Mouse (Mus musculus) heart, embryonic 11.5 days (tissue): Measurements from ENCODE around the gene Gm16181. TPM values are rescaled to one million over a fixed set of nuclear protein-coding genes. Genes with fewer than 3 reads are reported as not detected.

Experiments used
- ATAC-seq: fragments of 200-750 bp; cut with Nextera tagmentation; replicated peaks from 2 replicates; pipeline ENCODE4 v1.8.0; 2017; ENCODE audit warnings: moderate library complexity; ENCODE audit not compliant: insufficient number of reproducible peaks, low FRiP score, low TSS enrichment
- H3K27ac ChIP-seq: fragments of 300-500 bp; sonication (generic); 2 replicates; pipeline ENCODE4 v1.5.1; 2014; ENCODE audit warnings: mild to moderate bottlenecking, low read depth, low read length
- H3K27me3 ChIP-seq: fragments of 300-500 bp; sonication (generic); 2 replicates; pipeline ENCODE4 v1.6.1; 2014; ENCODE audit warnings: mild to moderate bottlenecking, low read length, mixed read lengths; ENCODE audit not compliant: control insufficient read depth, insufficient read depth
- H3K36me3 ChIP-seq: fragments of 300-500 bp; sonication (generic); 2 replicates; pipeline ENCODE4 v1.6.1; 2014; ENCODE audit warnings: mild to moderate bottlenecking, low read length, moderate library complexity, mixed read lengths; ENCODE audit not compliant: control insufficient read depth, insufficient read depth
- H3K4me1 ChIP-seq: fragments of 300-500 bp; sonication (generic); 2 replicates; pipeline ENCODE4 v1.6.1; 2014; ENCODE audit warnings: low read length; ENCODE audit not compliant: control insufficient read depth, insufficient read depth
- H3K4me2 ChIP-seq: fragments of 300-500 bp; sonication (generic); 2 replicates; pipeline ENCODE4 v1.6.1; 2014; ENCODE audit warnings: mild to moderate bottlenecking, moderate library complexity
- H3K4me3 ChIP-seq: fragments of 300-500 bp; sonication (generic); 2 replicates; pipeline ENCODE4 v1.5.1; 2014; ENCODE audit warnings: low read depth, low read length
- H3K9ac ChIP-seq: fragments of 300-500 bp; sonication (generic); 2 replicates; pipeline ENCODE4 v1.6.1; 2014; ENCODE audit warnings: mild to moderate bottlenecking, low read depth, low read length, moderate library complexity
- H3K9me3 ChIP-seq: fragments of 300-500 bp; sonication (generic); replicated peaks from 2 replicates; pipeline ENCODE4 v1.6.1; 2016; ENCODE audit warnings: low read length; ENCODE audit not compliant: control insufficient read depth
- WGBS: fragments of 180-500 bp; shearing (Covaris S2); extraction: QIAGEN DNeasy Blood & Tissue Kit; methylation state at CpG from one replicate; pipeline ENCODE4 v1.1.7; 2014; ENCODE audit not compliant: insufficient replicate concordance; 5-methylcytosine and 5-hydroxymethylcytosine counted together
- polyA plus RNA-seq: library from polyadenylated mRNA; unstranded; fragments of >200 nt; fragmentation: Nextera tagmentation; extraction: Ambion mirVana; gene quantifications from 2 replicates; pipeline ENCODE4 v1.2.1, GENCODE M21; 2014

Gene Gm16181
- polyA plus RNA-seq, 1 experiment from 2014 or later = 0.44 TPM

DNA sequence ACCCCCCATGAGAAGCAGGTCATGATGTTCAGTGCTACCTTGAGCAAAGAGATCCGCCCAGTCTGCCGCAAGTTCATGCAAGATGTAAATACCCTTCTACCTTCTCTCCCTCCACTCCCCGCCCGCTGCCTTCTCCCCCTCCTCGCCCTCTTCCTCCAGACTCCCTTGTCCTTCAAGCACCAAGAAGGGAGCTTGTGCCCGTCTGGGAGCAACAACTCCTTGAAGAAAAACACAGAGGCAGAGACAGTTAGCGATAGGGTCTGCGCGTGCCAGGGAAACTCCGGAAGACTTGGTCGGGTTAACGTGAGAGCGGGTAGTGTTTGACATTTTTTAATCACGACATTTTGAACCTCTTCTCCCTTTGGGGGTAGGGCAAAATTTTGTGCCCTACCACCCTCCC is 28.4 kb downstream of the Gm16181 start:
- no peak overlapping the region for H3K27ac ChIP-seq
- no peak overlapping the region for H3K4me3 ChIP-seq
- no peak overlapping the region for H3K9ac ChIP-seq
- no peak for ATAC-seq
- H3K9me3 ChIP-seq = no peaks in the 10 kb centered on the region
- H3K36me3 ChIP-seq = peaks cover 82% of the 10 kb centered on the region
- H3K4me2 ChIP-seq = no peak overlapping the region
- WGBS = 90% methylated on average over 14 of the region's 14 CpGs
- H3K4me1 ChIP-seq = peaks cover 20% of the 10 kb centered on the region
- H3K27me3 ChIP-seq = no peaks in the 10 kb centered on the region

DNA sequence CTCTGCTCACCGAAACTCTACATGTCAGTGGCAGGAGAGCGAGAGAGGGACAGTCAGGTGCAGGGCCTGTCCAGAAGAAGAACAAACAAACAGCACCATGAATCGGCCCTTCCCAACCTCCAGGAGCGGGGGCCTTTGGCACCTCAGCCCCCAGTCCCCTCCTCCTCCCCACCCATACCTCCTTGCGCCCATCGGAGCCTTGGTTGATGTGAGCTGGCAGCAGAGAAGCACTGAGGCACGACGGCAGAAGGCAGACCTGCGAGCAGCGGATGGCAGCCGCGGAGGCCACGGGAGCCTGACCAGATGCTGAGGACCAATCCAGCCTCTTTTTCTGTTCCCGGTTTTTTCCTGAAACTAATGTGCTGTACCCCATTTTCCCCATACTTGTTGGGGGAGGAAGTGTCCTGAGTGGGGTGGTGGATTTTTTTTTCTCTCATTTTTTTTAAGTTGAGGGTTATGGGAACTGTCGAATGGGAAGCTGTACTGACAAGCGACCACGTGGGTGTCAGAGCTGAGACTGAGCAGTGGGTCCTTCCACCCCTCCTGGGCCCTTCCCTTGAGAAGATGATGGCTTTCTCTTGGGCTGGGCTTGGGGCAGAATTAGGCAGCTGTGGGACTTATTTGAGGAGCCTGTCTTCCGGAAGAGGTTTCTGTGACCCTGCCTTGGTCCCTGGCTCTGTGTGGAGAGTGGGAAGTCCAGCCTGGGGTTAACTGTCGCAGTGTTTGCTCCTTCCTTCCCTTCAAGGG is 29.0 kb downstream of the Gm16181 start:
- H3K9ac ChIP-seq = no peak overlapping the region
- H3K4me3 ChIP-seq = no peak overlapping the region
- no peak overlapping the region for H3K27ac ChIP-seq
- peaks cover 80% of the 10 kb centered on the region for H3K36me3 ChIP-seq
- H3K9me3 ChIP-seq = no peaks in the 10 kb centered on the region
- 93% methylated on average over 19 of the region's 19 CpGs for WGBS
- ATAC-seq = no peak
- H3K4me1 ChIP-seq = peaks cover 13% of the 10 kb centered on the region
- H3K4me2 ChIP-seq = no peak overlapping the region
- no peaks in the 10 kb centered on the region for H3K27me3 ChIP-seq

DNA sequence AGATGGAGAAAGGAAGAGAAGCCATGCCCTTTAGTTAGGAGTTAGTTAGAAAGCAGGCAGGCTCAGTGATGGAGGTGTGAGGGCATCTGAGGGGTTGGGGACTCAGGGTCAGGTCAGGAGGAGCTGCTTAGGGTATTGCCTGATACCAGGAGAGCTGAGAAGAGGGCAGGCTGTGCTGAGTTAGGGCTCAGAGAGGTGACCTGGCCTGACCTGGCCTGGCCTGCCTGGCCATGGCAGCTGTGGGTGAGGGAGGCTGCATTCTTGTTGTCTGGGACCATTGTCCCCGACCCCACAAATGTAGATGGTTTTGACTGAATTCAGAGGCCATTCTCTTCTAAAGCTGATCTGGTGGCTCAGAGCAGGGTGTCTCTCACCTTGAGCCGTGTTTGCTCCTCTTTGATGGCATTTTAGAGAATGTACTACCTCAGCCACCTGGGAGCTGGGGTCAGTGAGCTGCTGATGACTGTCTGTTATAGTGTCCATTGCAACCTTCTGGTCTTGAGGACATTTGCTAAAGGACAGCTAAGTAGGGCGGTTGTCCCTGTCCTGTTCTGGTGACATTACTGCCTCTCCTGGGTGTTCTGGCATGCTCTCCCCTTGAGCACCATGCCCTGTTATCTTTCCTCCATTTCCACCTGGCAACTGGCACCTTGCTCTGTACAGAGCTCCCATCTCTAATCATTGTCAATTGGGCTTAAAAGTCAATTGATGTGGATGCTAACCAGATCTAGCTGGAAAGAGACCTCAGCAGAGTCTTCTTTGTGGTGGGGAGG is 29.9 kb downstream of the Gm16181 start:
- no peak overlapping the region for H3K4me3 ChIP-seq
- H3K36me3 ChIP-seq = peaks cover 71% of the 10 kb centered on the region
- H3K9ac ChIP-seq = 0 out of 2 replicates have a peak overlapping the region, but pooled peaks have one; percentile 10
- H3K27ac ChIP-seq = no peak overlapping the region
- no peaks in the 10 kb centered on the region for H3K27me3 ChIP-seq
- 91% methylated on average over 3 of the region's 3 CpGs for WGBS
- peaks cover 5% of the 10 kb centered on the region for H3K4me1 ChIP-seq
- H3K9me3 ChIP-seq = no peaks in the 10 kb centered on the region
- ATAC-seq = no peak
- H3K4me2 ChIP-seq = no peak overlapping the region

DNA sequence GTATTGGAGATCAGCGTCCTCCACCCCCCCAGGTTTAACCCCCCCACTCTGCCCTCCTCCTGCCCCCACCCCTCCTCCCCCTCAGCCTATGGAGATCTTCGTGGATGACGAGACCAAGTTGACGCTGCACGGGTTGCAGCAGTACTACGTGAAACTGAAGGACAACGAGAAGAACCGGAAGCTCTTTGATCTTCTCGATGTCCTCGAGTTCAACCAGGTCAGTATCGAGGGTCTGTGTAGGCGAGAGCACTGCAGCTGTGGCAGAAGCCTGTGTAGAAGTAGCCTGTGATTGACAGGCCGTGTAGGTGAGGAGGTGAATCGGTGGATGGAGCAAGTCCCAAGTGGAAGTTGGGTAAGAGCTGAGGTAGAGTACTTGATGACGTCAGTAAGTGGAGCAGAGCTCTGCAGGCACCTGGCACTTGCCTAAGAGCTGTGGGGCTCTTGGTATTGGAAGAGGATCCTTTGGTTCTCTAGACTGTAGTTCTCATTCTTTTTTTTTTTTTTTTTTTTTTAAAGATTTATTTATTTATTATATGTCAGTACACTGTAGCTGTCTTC is 30.6 kb downstream of the Gm16181 start:
- ATAC-seq = no peak
- H3K4me3 ChIP-seq = no peak overlapping the region
- WGBS = 83% methylated on average over 15 of the region's 15 CpGs
- H3K4me1 ChIP-seq = no peaks in the 10 kb centered on the region
- H3K9me3 ChIP-seq = no peaks in the 10 kb centered on the region
- no peaks in the 10 kb centered on the region for H3K27me3 ChIP-seq
- H3K36me3 ChIP-seq = peaks cover 64% of the 10 kb centered on the region
- H3K4me2 ChIP-seq = no peak overlapping the region
- no peak overlapping the region for H3K27ac ChIP-seq
- no peak overlapping the region for H3K9ac ChIP-seq

DNA sequence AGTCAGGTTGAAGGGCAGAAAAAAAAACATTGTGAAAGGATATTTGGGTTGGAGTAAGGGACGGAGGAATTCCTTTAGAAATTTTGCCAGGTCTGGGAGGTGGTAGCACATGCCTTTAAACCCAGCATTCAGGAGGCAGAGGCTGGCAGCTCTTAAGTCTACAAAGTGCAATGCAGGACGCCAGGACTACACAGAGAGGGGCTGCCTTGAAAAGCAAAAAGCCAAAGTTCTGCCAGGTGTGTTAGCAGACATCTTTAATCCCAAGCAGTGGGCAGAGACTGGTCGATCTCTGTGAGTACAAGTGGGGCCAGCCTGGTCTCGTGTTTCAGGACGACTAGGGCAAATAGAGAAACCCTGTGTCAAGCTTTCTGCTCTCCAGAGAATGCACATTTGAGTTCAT is 31.3 kb downstream of the Gm16181 start:
- Histone ChIP-seq H3K36me3 (peaks cover 57% of the 10 kb centered on the region), H3K4me3 (no peak overlapping the region), H3K9me3 (no peaks in the 10 kb centered on the region), H3K4me1 (no peaks in the 10 kb centered on the region), H3K27me3 (no peaks in the 10 kb centered on the region), H3K4me2 (no peak overlapping the region), H3K27ac (no peak overlapping the region), H3K9ac (no peak overlapping the region)
- WGBS = 86% methylated on average over 5 of the region's 5 CpGs
- ATAC-seq = no peak

DNA sequence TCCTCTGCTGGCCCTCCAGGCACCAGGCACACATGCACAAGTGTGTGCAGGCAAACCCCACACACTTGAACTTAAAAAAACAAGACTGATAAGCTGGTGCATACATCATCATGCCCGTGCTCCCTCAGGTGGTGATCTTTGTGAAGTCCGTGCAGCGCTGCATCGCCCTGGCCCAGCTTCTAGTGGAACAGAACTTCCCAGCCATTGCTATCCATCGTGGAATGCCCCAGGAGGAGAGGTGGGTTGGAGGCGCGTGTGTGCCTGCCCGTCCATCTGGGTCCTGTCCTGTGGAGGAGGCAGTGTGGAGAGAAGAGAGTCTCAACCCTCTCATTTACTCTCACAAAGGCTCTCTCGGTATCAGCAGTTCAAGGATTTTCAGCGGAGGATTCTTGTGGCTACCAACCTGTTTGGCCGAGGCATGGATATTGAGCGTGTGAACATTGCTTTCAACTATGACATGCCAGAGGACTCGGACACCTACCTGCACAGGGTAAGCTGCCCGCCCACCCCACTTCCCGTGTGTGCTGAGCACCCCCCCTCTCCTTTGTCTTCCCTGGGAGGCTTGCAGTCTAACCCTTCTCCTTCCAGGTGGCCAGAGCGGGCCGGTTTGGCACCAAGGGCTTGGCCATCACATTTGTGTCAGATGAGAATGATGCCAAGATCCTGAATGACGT is 32.1 kb downstream of the Gm16181 start:
- no peaks in the 10 kb centered on the region for H3K4me1 ChIP-seq
- H3K9ac ChIP-seq = no peak overlapping the region
- 85% methylated on average over 18 of the region's 18 CpGs for WGBS
- ATAC-seq = no peak
- peaks cover 3% of the 10 kb centered on the region; the same call in 1 of the 2 replicates for H3K27me3 ChIP-seq
- no peak overlapping the region for H3K4me3 ChIP-seq
- no peak overlapping the region for H3K4me2 ChIP-seq
- no peak overlapping the region for H3K27ac ChIP-seq
- peaks cover 52% of the 10 kb centered on the region for H3K36me3 ChIP-seq
- no peaks in the 10 kb centered on the region for H3K9me3 ChIP-seq

DNA sequence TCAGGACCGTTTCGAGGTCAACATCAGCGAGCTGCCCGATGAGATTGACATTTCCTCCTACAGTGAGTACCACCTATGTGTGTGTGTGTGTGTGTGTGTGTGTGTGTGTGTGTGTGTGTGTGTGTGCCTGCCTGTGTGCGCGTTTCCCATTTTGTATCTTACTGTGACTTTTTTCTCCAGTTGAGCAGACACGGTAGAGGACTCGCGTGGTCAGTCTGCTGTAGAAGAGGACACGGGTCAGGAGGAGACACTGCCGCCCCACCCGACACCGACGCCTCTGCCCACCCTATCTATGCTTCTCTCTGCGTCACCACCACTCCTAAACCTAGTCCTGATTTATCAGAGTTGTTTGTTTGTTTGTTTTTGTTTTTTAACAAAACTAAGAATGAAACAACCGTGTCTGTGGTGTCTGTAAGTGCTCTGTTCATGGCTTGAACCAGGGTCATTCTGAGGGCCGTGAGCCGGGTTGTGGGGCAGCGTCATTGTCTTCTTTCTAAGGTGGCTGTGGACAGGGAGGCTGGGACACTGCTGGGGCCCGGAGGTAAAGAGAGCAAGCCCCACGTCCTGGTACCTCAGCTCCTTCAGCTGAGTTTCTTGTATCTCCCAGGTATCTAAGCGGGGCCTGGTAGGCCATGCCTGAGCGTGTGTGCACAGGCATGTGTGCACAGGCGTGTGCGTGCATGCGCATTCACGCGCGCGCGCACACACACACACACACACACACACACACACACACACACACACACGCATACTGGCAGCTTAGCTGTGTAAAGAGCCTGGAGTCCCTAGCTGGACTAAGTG is 32.9 kb downstream of the Gm16181 start:
- no peak for ATAC-seq
- Histone ChIP-seq H3K9me3 (no peaks in the 10 kb centered on the region), H3K27ac (no peak overlapping the region), H3K4me3 (no peak overlapping the region), H3K9ac (no peak overlapping the region), H3K27me3 (peaks cover 3% of the 10 kb centered on the region; the same call in 1 of the 2 replicates), H3K4me1 (no peaks in the 10 kb centered on the region), H3K36me3 (peaks cover 46% of the 10 kb centered on the region), H3K4me2 (no peak overlapping the region)
- 88% methylated on average over 32 of the region's 32 CpGs for WGBS
